Mouse (Mus musculus) bone marrow macrophage, adult 2 months (primary cell): ENCODE data around the gene Pyy.

ENCODE experiments used
- CTCF ChIP-seq: IDR thresholded peaks from 2 replicates; pipeline ENCODE4 v1.5.1; 2012; ENCODE audit warnings: low read depth, mild to moderate bottlenecking, low read length, moderate library complexity
- POLR2A ChIP-seq: IDR thresholded peaks from 2 replicates; pipeline ENCODE4 v1.6.1; 2012; ENCODE audit warnings: mild to moderate bottlenecking, low read depth, low read length, borderline replicate concordance

DNA sequence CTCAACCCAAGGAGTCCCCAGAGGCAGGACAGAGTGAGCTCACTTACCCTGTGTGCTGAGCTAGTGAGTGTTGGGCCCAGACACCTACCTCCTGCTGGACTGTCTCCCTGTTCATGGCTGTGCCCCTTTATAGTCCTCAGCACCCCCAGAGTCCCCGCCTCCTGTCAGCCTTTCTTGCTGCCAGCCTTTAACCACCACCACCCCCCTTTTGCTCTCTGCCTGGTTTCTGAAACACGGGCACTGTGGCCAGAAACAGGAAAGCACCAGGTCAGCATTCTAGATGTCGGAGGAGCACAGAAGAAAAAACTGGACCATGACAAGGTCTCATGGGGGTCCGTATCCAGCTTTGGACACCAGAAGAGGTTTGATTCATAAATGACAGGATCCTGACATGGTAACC is 6.4 kb downstream of the Pyy start, which contains the start of gene Ppy:
- no peak for TF ChIP-seq POLR2A
- no peak for TF ChIP-seq CTCF
